Mouse (Mus musculus) bone marrow macrophage, adult 2 months (primary cell): ENCODE measurements around the gene Hapln1. TPM values are rescaled to one million over a fixed set of nuclear protein-coding genes. Genes with fewer than 3 reads are reported as not detected.

ENCODE experiments used
- H3K27ac ChIP-seq: 2 replicates; pipeline ENCODE4 v1.5.1; 2012; ENCODE audit warnings: low read depth, low read length; ENCODE audit not compliant: insufficient read depth
- H3K4me1 ChIP-seq: 2 replicates; pipeline ENCODE4 v1.6.1; 2012; ENCODE audit warnings: low read length; ENCODE audit not compliant: control insufficient read depth, insufficient read depth
- H3K4me3 ChIP-seq: 2 replicates; pipeline ENCODE4 v1.5.1; 2012; ENCODE audit warnings: mild to moderate bottlenecking, low read length, moderate library complexity; ENCODE audit not compliant: insufficient read depth
- CTCF ChIP-seq: IDR thresholded peaks from 2 replicates; pipeline ENCODE4 v1.5.1; 2012; ENCODE audit warnings: low read depth, mild to moderate bottlenecking, low read length, moderate library complexity
- POLR2A ChIP-seq: IDR thresholded peaks from 2 replicates; pipeline ENCODE4 v1.6.1; 2012; ENCODE audit warnings: mild to moderate bottlenecking, low read depth, low read length, borderline replicate concordance
- polyA plus RNA-seq: library from polyadenylated mRNA; stranded (reverse); fragments of >200 nt; gene quantifications from 2 replicates; pipeline ENCODE4 v1.2.4, GENCODE M21; 2012; ENCODE audit not compliant: missing spikeins, insufficient read depth, insufficient read length

Hapln1 gene
- polyA plus RNA-seq, 1 experiment = not detected

- no peak overlapping the region for H3K4me3 ChIP-seq
- TF ChIP-seq CTCF (no peak), POLR2A (no peak)
- no peaks in the 10 kb centered on the region for H3K4me1 ChIP-seq
- H3K27ac ChIP-seq = no peak overlapping the region
These were observed 3.4 kb downstream of the Hapln1 start for GRCm38 (mm10) chr13:89543003-89543402.

- Histone ChIP-seq H3K4me3 (no peak overlapping the region), H3K4me1 (no peaks in the 10 kb centered on the region), H3K27ac (no peak overlapping the region)
- TF ChIP-seq CTCF (no peak), POLR2A (no peak)
These were observed 8.7 kb downstream of the Hapln1 start for GRCm38 (mm10) chr13:89548203-89548740.

GRCm38 (mm10) chr13:89549507-89549906, 9.9 kb downstream of the Hapln1 start:
- H3K4me3 ChIP-seq = no peak overlapping the region
- TF ChIP-seq POLR2A (no peak), CTCF (no peak)
- H3K4me1 ChIP-seq = no peaks in the 10 kb centered on the region
- no peak overlapping the region for H3K27ac ChIP-seq

GRCm38 (mm10) chr13:89551502-89551901, 11.9 kb downstream of the Hapln1 start:
- H3K27ac ChIP-seq = no peak overlapping the region
- no peaks in the 10 kb centered on the region for H3K4me1 ChIP-seq
- no peak for TF ChIP-seq POLR2A
- no peak for TF ChIP-seq CTCF
- H3K4me3 ChIP-seq = no peak overlapping the region

- TF ChIP-seq POLR2A (no peak), CTCF (no peak)
- Histone ChIP-seq H3K27ac (no peak overlapping the region), H3K4me3 (no peak overlapping the region), H3K4me1 (no peaks in the 10 kb centered on the region)
These were observed 24.9 kb downstream of the Hapln1 start for GRCm38 (mm10) chr13:89564518-89564917.

GRCm38 (mm10) chr13:89566300-89566699, 26.7 kb downstream of the Hapln1 start:
- H3K4me1 ChIP-seq = no peaks in the 10 kb centered on the region
- no peak overlapping the region for H3K4me3 ChIP-seq
- H3K27ac ChIP-seq = no peak overlapping the region
- TF ChIP-seq CTCF (no peak), POLR2A (no peak)

GRCm38 (mm10) chr13:89579115-89579514, 39.5 kb downstream of the Hapln1 start:
- Histone ChIP-seq H3K4me1 (no peaks in the 10 kb centered on the region), H3K4me3 (no peak overlapping the region), H3K27ac (no peak overlapping the region)
- TF ChIP-seq CTCF (no peak), POLR2A (no peak)

- no peaks in the 10 kb centered on the region for H3K4me1 ChIP-seq
- H3K27ac ChIP-seq = no peak overlapping the region
- TF ChIP-seq CTCF (no peak), POLR2A (no peak)
- H3K4me3 ChIP-seq = no peak overlapping the region
These were observed 43.6 kb downstream of the Hapln1 start for GRCm38 (mm10) chr13:89583138-89583746.

- Histone ChIP-seq H3K27ac (no peak overlapping the region), H3K4me3 (no peak overlapping the region), H3K4me1 (no peaks in the 10 kb centered on the region)
- TF ChIP-seq POLR2A = no peak
- no peak for TF ChIP-seq CTCF
These were observed 44.4 kb downstream of the Hapln1 start for GRCm38 (mm10) chr13:89583747-89584738.

- TF ChIP-seq CTCF = no peak
- no peak for TF ChIP-seq POLR2A
- Histone ChIP-seq H3K4me1 (no peaks in the 10 kb centered on the region), H3K4me3 (no peak overlapping the region), H3K27ac (no peak overlapping the region)
These were observed 45.5 kb downstream of the Hapln1 start for GRCm38 (mm10) chr13:89585144-89585543.
